Mouse (Mus musculus) left cerebral cortex, postnatal 14 days (tissue): ENCODE measurements at regions not wholly inside any gene's neighbourhood (a gene's known extent, or its start where the extent isn't known, plus 50 kb on each side); places are given as distances from the start of the nearest gene placed in this dataset.
"Not testable (repeated sequence)": the region's sequence is repeated elsewhere in the genome, so short reads cannot be mapped to it uniquely, and the experiment has no call there.

Source experiments
- DNase-seq, 2 experiments: peaks; one replicate each; pipeline ENCODE4 v3.0.0; 2021 to 2022; ENCODE audit warnings: low spot score in 2 of 2, mixed read lengths in 1 of 2
- intact Hi-C: fragments of 180-260 bp; cut with DNase I; formaldehyde crosslinking; loops from one replicate; pipeline ENCODE4 v1.15.1; 2025

DNA sequence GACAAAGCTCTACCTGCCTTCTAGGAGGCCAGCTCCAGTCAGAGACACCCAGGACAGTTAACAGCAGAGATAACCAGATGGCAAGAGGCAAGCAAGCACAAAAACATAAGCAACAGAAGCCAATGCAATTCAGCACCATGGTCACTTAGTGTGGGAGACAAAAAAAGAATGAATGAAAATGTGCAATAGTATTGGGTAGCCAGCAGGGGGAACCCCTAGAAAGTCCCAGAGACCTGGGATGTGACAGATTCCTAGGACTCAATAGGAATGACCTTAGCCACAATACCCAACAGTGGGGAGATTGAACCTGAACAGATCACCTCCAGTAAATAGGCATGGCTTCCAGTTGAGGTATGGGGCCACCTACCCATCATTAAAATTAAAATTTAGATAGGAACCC is 409.0 kb upstream of the St6gal2 start:
- DNase-seq: no peak
- intact Hi-C loops: no loop called here

DNA sequence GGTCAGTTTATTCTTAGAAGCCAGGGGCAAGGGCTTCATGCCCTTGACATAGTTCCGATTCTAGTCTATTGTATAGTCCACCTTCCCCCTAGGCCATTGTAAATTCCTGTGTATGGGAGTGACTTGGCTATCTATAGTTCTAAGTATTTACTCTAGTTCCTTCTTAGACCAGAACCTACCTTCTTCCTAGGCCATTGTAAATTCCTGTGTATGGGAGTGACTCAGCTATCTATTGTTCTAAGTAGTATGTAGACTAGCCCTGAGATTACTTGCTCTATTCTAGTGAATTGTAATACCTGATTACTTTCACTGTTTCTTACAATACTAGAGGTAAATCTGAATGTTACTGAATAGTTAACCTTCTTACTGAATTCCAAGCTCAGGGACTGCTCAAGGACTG is 405.0 kb upstream of the St6gal2 start:
- DNase-seq, intact Hi-C loops: not testable (repeated sequence)

DNA sequence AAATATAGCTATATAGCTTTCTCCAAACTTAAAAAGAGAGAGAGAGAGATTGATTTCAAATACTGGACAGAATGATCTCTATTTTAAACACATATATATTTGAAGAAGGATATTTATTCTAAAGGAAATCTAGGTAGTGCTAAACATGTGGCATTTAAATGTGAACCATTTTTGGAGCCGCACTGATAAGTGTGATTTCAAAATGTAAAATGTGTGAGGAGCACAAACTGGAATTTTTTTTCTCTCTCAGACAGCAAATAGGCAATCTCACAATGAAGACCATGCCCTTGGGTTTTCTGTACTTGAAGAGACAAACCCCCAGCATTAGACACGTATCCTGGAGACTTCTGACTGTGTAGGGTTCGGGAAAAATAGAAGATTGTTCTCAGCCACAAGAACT is 376.8 kb upstream of the St6gal2 start:
- intact Hi-C loops: no loop called here
- no peak for DNase-seq

- intact Hi-C loops: no loop called here
- peak; percentile 33 to 47 for DNase-seq
Measured at GRCm38 (mm10) chr17:55083357-55084099, 361.7 kb upstream of the St6gal2 start.

GRCm38 (mm10) chr17:55090661-55091252 is 354.4 kb upstream of the St6gal2 start:
- intact Hi-C loops: no loop called here
- DNase-seq: no peak

DNA sequence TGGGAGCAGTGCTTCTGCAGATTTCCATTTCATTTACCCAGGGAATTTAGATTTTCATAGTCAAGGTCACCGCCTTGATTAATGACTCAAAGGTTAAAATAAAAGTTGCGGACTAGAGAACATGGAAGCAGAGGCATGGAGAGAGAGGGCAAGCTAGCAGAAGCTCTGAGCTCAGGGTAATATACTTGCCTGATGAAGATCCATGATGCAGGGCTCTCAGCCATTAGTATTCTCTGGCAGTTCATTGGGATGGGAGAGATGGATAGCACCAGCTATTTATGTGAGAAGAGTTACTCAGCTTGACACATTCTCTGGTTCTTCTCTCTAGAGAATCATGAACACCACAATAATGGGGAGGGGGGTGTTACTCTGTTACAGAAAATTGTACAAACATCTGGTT is 341.7 kb upstream of the St6gal2 start:
- intact Hi-C loops: no loop called here
- no peak for DNase-seq

DNA sequence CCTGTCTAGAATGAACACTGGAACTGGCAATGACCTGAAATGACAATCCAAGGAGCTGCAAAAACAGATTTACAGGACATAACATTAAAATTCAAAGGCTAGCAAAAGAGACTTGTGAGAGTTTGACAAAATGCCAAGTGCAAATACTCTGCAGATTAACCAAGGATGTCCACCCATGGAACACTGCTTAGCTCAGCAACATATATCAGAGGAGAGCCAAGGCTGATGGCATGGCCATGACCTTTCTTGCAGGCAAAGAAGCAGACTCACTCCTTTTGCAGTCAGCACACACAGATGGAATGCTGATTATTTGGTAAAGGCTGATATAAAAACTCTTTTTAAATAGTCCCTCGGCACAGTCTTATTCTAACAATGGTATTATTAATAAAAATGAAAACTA is 320.3 kb upstream of the St6gal2 start:
- DNase-seq: no peak
- intact Hi-C loops: no loop called here

DNA sequence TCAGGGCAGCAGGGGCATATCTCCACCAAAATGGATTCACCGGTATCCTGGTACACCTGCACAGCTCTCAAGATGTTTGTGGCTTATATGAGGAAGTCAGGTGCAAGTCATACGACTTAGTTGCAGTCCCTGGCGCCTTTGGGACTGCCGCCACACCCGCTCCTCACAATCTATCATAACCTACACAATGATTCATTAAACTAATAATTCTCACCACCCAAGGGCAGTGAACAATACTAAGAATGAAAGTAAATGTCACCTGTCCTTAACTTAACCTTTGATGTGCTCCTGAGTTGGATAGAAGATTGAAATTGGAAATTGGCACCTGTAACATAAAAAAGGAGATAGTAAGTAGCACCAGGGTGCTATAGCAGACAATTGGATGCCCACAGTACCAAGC is 315.1 kb upstream of the St6gal2 start:
- intact Hi-C loops, DNase-seq: not testable (repeated sequence)
